Mouse (Mus musculus) layer of hippocampus, postnatal 14 days (tissue): ENCODE results near the gene St6gal1. TPM values are rescaled to one million over a fixed set of nuclear protein-coding genes. Genes with fewer than 3 reads are reported as not detected.

Source experiments
- DNase-seq, 2 experiments: peaks; one replicate each; pipeline ENCODE4 v3.0.0; 2021 to 2022; ENCODE audit warnings: low spot score in 2 of 2, mixed read lengths in 1 of 2
- total RNA-seq, 2 experiments: library from RNA; stranded (reverse); gene quantifications; 2 replicates each; pipeline ENCODE4 v1.2.3; 2021

Gene St6gal1
- total RNA-seq, 2 experiments from 2014 or later = 15.4 to 17.5 TPM

DNA sequence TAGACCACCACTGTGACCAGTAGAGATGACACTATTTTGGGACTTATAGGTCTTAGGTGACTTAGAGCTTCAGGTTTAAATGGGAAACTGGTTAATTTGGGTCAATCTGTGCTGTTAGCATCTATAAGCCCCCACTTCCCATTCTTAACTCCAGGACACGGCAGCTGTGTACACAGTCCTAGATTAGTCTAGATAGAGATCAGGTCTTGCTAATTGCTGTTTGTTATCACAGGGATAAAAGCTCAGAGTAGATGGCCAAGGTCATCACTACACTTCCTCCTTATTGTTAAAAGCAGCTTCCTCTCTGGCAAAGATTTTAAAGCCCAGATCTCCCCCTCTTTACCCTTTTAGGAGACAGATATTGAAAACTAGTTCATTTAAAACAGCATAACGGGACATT lies 107.6 kb downstream of the St6gal1 start:
- no peak for DNase-seq

DNA sequence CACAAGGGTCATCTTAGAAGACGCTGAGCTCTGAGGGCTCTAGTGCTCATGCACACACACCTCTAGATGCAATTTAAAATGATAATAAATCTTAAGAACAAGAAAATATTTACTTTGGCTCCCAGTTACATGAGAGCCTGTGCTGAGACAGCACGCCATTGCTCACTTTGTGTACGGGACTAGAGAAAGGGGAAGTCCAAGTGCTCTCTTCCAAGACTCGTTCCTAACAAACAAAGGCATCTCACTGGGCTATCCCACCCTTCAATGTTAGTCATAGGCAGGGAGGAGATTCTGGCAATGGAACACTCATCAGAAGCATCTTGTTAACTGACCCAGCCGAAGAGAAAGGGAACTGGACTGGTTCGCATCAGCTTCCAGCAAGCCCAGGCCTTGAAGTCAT lies 108.1 kb downstream of the St6gal1 start:
- DNase-seq = no peak

DNA sequence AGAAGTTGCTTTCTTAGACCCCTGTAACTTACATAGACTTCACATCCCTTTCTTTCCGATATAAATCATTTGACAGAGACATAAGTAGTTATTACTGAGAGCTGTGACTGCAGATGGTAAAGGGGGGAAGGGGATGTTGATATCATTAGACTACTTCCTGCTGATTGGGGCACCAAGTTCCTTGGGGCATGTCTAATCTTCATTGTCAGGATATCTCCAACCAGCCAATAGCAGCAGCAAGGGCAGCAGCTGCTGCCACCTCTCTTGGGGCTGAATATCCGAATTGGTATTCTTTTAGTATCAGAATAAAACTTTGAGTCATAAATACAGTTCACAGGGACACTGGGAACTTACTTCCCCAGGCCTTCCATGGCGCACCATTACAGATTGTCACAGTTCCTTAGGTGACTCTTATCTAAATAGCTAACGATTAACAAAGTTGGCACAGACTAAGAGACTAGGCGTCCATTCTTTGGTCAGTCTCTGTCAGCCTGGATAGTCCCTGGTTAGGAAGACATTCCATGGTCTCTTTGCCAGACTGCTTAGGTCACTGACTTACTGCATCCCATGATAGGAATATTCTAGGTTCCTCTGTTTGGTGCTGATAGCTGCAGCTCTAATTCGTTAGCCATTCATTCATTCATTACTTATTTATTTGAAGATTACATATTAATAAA lies 109.5 kb downstream of the St6gal1 start:
- DNase-seq = no peak

DNA sequence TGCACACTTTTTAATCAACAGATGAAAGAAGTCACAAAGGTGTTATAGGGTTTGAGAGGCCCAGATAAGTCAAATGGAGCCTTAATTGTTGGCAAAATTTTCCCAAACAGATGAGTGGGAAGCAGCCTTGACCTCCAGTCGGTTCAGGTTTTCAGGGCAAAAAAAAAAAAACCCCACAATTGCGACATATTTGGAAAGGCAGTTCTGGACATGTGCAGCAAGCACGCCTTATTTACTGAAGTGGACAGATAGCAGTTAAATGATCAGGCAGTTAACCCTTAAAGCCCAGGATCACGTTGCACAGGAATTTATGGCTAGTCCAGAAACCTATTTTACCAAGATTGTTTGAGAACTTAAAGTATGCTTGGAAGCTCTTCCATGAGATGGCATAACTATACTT lies 112.8 kb downstream of the St6gal1 start:
- no peak for DNase-seq

DNA sequence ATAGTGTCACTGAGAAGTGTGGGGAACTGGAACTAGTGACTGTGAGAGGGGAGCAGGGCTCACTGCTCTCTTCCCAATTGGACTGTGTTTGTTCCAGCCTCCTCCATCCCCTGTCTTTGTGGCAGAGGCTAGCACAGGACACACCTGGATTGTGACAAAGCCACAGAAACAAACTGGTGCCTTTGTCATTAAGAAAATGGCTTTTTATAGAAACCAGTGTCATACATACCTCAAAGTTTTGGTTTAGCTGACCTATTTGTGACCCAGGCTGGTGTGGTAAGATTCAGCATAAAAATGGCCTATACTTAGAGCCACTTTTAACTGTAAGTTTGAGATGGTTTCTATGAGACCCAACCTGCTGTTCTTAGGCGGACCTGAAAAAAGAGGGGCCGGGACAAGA lies 116.7 kb downstream of the St6gal1 start:
- DNase-seq = no peak

DNA sequence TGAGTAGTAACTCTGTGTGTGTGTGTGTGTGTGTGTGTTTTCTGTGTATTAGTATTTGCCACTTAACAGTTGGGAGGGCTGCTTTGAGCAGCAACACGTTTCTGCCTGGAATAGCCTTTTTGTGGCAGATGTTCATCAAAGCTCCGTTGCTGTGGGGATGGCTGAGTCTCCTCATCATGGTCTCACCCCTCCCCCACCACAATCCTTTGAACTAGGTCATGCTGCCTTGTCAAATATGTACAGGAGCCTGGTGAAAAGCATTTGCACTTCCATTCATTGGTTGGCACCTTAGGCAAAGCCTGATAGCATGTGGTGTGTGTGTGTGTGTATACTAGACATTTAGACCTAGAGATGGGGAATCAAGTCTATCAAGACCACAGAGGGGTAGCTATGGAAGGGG lies 126.3 kb downstream of the St6gal1 start:
- peak in 1 of 2 experiments; percentile 15 for DNase-seq

DNA sequence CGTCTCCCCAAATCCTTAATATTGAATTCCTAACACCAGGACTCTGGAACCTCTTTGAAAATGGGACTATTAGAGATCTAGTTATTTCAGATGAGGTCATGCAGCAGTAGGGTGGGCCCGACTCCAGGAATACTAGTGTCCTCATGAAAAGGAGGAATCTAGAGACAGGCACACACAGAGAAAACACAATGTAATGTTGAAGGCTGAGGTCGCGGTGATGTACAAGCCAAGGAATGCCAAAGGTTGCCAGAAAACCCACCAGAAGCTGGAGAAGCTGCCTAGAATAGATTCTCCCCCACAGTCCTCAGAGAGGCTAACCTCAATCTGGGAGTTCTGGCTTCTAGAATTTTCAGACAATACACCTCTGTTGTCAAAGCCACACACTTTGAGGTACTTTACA lies 136.5 kb downstream of the St6gal1 start:
- no peak for DNase-seq

DNA sequence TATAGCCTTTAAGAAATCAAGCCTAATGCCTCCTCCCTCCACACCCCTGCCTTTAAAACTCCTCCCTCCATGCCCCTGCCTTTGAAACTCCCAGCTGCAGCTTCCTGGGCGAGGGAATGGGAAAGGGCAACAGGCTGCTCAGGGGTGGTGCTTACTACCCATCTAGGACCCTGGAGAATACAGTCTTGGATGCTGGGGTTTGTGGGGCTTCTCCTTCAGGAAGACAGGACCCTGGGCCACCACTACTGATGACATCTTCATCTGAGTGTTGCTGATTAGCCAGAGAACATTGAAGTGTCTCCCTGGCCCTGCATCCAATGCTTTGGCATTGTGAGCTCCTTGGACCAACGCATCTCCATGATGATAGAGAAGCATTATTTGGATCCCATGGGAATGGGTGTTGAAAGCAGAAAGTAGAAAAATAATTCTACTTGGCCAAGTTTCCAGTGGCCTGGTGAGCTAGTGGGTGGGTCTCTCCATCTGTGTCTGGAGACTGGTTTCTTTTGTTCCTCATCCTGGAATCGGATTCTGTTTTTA lies 137.0 kb downstream of the St6gal1 start:
- no peak for DNase-seq

DNA sequence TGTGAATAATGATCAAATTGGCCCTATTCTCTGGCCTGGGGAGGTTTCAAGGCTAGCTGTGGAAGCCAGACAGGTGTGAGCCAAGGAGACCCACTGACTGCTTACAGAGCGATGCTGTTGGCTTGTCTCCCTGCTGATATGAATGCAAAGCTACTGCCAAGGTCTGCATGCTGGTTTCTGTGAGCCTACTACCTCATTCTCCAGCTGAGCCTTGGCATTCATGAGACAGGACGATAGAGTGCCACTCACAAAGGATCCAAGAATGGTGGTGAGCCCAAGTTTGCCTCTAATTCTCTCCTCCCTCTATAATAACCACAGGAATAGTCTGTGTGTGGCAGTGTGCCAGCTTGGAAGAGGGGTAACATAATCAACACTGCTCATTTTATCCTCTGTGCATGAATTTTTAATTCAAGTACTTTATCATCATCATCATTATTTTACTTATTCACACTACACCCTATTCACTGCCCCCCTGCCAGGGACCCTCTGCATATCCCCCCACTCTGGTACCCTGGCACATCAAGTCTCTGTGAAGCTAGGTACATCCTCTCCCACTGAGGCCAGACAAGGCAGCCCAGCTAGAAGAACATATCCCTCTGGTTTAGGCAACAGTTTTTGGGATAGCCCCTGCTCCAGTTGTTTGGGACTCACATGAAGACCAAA lies 139.9 kb downstream of the St6gal1 start:
- no peak for DNase-seq

DNA sequence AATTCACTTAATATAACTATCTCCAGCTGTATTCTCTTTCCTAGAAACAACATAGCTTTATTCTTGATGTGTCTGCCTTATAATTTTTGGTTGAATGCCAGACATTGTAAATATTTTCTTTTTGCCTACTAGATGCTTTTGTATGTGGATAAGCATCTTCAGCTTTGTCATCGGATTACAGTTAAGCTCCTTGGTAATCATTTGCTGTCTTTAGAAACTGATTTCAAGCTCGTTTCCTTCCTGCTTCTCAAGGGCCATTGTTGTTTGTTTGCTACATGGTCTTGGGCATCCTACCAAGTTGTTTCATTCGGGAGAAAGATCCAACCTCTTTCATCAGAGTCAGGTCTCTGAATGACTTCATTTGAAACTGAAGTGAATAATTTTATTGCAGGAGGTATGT lies 144.6 kb downstream of the St6gal1 start:
- no peak for DNase-seq

DNA sequence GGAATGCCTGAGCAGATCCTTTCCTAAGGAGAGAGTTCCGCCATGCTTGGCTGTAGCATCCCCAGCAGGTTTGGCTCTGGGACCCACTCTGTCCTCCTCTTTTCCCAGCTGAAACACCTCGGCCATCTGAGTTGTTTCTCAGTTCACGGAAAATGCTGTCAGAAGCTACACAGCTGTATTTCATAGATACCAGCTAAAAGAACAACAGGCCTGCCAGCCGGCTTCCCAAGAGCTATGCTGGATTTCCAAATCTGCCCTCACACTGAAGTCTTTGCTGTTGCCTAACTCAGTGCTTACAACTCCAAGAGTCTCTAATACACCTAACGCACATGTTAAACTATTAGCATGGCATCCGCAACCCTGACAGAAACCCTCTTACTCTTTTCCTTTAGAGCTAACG lies 146.2 kb downstream of the St6gal1 start:
- DNase-seq = no peak

DNA sequence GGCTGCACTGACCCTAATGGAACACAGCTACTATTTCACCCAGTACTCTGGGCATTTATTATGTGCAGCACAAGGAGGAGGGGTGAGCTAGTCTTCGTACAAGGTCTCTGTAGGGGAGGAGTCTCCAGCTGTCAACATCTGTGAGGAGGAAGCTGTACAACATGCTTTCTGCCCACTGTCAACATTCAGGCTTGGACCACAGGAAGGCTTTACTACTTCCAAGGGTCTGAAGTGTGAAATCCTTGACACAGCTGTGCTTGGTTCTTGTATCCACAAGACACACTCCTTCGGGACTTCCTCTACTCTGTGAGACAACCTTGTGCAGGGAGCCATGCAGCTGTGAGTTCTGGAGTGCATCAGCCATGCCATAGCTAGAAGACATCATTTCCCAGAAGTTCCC lies 147.8 kb downstream of the St6gal1 start:
- no peak for DNase-seq

DNA sequence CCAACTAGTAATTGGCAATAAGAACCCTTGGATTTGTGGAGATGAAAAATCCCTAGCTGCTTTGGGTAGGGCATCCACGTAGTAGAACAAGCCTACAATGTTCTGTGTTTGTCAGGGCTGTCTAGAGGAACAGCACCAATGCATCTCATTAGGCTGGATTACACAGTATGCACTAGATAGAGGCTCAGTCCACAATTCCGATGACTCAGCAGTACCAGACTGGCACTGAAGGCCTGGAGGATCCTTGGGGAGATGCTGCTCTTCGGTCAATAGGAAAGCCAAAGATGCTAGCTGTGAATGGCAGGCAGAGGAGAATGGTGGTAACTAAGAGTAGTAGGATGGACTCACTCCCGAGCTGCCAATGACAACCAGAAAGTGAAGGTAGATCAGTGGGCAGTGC lies 149.5 kb downstream of the St6gal1 start:
- DNase-seq = no peak

DNA sequence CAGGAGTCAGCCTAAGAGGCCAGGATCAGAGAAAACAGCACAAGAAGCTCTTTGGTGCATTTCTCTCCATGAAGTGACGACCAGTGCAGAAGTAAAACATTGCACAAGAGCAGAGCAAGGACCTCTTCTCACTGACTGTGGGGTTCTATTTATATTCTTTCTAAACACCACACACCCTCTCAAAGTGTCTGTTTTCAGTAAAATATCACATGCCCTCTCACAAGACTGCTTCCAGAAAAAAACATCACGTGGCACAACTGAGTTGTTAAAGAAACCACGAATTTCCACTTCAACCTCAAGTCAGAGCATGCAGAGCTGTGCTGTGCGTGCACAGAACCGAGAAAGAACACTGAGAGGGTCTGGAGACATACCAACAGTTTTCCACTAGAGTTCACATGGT lies 150.4 kb downstream of the St6gal1 start:
- peak in 1 of 2 experiments; percentile 28 for DNase-seq

DNA sequence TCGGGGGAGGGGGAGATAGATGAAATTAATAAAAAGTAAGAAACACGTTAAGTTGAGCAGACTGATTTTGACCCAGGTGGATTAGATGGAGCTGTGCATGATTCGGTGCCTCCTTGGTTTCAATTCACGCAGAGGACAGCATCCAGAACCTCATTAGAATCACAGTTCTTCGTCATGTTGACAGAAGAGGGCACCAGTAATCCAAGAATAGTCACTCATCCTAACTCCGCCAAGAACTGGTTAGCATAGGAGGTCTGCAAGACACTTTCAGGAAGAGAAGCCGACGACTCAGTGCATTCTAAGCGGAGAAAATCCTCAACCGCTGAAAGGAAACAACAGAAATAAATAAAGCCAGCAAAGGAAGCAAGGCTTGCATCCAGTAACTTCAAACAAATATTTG lies 151.6 kb downstream of the St6gal1 start:
- no peak for DNase-seq

DNA sequence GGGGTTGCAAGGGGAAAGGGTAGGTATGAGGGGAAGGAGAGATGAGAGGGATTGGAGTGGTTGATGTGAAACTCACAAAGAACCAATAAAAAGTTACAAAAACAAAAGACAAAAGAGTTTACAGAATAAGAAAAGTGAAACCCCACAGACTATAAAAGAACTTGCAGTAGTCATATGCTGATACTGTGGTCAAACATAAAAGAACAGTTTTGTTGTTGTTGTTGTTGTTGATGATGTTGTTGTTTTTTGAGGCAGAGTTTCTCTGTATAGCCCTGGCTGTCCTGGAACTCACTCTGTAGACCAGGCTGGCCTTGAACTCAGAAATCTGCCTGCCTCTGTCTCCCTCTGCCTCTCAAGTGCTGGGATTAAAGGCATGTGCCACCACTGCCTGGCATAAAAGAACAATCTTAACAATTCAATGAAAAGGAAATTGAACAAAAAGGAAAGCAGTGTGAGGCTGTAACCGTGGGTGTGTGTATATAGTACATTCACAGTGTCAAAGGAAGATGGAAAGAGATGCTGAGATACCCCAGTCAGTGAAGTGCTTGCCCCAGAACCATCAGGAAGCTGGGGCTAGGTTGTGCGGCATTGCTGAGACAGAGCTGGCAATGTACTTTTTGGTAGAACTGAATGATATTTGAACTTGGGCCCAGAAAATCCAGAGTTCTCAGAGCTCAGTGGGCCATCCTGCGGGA lies 155.1 kb downstream of the St6gal1 start:
- DNase-seq = no peak

DNA sequence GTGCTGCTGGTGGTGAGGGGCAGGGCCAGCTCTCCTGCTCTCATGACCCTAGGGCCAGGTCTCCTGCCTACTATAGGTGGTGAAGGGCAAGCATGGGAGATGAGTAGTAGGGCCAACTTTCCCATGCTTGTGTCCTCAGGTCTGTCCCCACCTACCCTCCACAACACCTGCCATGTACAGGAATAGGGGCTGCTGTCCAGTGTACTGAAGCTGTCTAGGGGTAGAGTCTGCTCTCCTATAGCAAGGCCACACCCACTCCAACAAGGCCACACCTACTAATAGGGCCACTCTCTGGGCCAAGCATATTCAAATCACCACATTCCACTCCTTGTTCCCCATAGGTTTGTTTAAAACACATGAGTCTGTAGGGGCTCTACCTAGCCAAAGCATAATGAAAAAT lies 159.8 kb downstream of the St6gal1 start:
- DNase-seq = no peak

DNA sequence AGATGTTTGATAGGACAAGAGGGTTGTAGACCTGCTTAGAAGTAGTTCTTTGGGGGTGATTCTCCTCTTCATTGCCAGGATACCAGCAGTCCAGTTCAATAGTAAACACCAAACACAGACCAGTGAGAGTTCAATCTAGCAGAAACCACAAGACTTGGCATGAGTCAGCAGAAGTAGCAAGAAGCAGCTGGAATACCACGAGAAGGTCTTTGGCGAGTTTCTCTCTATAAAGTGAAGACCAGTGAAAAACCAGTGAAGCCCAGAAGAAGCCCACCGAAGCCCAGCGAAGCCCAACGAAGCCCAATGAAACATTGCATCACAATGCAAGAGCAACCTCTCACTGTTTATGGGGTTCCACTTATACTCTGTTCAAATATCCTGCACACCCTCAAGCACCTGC lies 173.4 kb downstream of the St6gal1 start:
- no peak for DNase-seq

DNA sequence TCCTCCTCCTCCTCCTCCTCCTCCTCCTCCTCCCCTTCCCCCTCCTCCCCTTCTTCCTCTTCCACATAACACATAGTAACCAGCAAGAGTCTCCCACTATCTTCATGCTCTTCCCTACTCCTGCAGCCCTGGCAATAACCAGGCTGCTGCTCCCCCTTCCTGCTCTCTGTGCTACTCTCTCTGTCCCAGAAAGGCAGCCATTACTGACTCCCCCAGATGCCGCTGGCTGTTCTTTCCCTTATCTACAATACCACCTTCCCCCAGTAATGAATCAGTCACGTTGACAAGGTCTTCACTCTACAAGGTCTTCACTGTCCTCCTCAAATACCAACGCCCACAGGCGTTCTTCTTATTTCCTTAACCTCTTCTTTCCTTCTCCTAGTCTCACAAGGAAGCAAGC lies 176.9 kb downstream of the St6gal1 start:
- DNase-seq = no peak

DNA sequence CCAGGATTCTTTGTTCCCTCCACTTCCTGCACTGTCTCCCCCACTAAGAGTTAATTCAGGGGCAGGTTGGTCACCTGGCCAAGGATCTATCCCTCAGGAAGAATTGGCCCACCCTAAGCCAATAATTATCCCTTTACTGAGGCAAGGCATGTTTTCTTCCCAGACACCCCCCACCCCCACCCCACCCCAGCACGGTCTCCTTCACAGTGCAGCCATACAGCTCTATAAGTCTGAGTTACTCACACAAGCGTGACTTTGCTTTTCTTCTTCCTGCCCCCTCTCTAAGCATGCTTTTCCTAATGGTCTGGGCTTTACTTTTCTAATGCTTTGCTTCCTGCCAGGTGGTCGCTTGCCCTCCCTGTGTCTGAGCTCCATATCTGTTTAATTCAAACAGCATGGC lies 177.4 kb downstream of the St6gal1 start:
- DNase-seq = no peak

DNA sequence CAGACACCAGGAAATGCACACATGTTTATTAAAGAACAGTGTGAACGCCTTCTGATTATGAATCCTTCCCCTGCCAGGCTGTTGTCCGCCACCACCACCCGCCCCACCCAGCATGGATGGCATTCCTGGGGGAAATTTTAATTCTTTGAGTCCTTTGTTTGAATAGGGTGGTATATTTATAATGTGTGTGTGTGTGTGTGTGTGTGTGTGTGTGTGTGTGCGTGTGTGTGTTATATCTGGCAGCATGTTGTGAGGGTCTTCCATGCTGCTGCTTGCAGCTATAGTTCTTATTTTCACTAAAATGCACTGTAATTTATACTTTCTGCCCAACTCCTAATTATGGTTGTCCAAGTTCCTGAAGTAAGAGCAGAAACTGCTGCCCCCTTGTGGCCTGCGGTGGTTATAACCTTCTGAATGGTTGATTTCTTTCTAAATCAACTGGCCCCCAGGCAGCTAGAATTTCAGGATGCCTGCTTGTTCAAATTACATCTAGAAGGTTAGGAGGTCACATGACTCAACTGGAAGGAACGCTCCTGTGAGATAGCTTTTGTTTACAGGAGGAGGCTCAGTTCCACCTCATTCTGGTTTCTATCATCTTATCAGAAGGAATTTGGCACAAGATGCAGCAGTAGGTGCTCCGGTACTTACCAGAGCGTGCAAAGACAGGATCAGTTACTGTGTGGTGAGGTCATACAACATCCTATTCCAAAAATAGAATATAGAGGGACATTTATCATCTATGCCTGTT lies 178.6 kb downstream of the St6gal1 start:
- DNase-seq = peak; percentile 77 to 78
